26 mouse cellular contexts compared by ENCODE assay signal in the genomic region with DNA sequence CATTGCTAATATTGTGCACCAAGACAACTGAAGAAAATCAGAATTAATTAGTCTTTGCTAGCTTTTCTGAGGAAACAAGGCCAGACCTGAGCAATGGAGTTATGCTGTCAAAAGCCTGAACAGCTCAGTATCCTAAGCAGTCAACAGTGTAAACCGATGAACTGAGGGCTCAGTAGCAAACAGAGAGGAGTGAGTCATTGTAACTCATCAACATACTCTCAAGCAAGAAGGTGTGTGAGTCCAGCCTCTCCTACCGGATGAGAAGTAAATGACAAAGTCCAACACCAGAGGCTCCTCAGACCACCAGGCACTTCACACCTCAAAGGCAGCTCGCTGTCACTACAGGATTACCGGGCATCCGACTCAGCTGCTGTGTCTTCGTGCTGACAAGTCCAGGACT. TPM values are rescaled to one million over a fixed set of nuclear protein-coding genes. Genes with fewer than 3 reads are reported as not detected.
DNase-seq lines count a peak whose midpoint lies in the region; ATAC-seq and TF ChIP-seq lines count a peak whose summit lies in the region.
"Had no signal": no experiment of that assay in that cellular context is flagged by ENCODE, and none has a peak within 500 bp of the region (broad histone marks: within the 10 kb centered on the region; RNA-seq: fewer than 3 reads in every experiment).

No protein-coding gene starts in this region.

- H3K27me3 ChIP-seq in kidney, postnatal 0 days (ENCODE audit: insufficient read depth, low read length): no peaks in the 10 kb centered on the region
- H3K27me3 ChIP-seq in stomach, postnatal 0 days (ENCODE audit: control insufficient read depth, insufficient read depth, low read length): no peaks in the 10 kb centered on the region
- H3K27me3 ChIP-seq: forebrain, embryonic 13.5 days; heart, embryonic 13.5 days had no signal

- no peaks in the 10 kb centered on the region for H3K9me3 ChIP-seq in kidney, postnatal 0 days (replicated peaks; ENCODE audit: low read length)
- no peaks in the 10 kb centered on the region for H3K9me3 ChIP-seq in stomach, postnatal 0 days (ENCODE audit: control insufficient read depth, low read length)
- H3K9me3 ChIP-seq: forebrain, embryonic 10.5 days; forebrain, embryonic 13.5 days; heart, embryonic 10.5 days; heart, embryonic 13.5 days had no signal

- TF ChIP-seq EP300 in stomach, postnatal 0 days (optimal IDR thresholded peaks at IDR 0.05): no peak

- H3K36me3 ChIP-seq in kidney, postnatal 0 days (ENCODE audit: insufficient read depth, low read length): peaks cover 52% of the 10 kb centered on the region
- H3K36me3 ChIP-seq in stomach, postnatal 0 days (ENCODE audit: control insufficient read depth, insufficient read depth, low read length): peaks cover 28% of the 10 kb centered on the region; the same call in 1 of the 2 replicates

- H3K4me3 ChIP-seq in kidney, postnatal 0 days (replicated peaks; ENCODE audit: low read depth, low read length): no peak overlapping the region
- no peak overlapping the region for H3K4me3 ChIP-seq in stomach, postnatal 0 days (ENCODE audit: low read depth, low read length)
- H3K4me3 ChIP-seq: forebrain, embryonic 10.5 days; forebrain, embryonic 13.5 days; gastrocnemius, adult 2 months; heart, embryonic 10.5 days; heart, embryonic 13.5 days had no signal

- no peak overlapping the region for H3K4me2 ChIP-seq in kidney, postnatal 0 days (ENCODE audit: low read length)
- H3K4me2 ChIP-seq in stomach, postnatal 0 days (replicated peaks; ENCODE audit: low read depth): no peak overlapping the region
- H3K4me2 ChIP-seq: forebrain, embryonic 13.5 days; heart, embryonic 13.5 days; hindbrain, embryonic 14.5 days had no signal

- no peak overlapping the region for H3K27ac ChIP-seq in kidney, postnatal 0 days
- H3K27ac ChIP-seq in stomach, postnatal 0 days (replicated peaks): no peak overlapping the region
- H3K27ac ChIP-seq: forebrain, embryonic 10.5 days; forebrain, embryonic 13.5 days; gastrocnemius, adult 2 months; heart, embryonic 10.5 days; heart, embryonic 13.5 days; hindbrain, embryonic 14.5 days; hindbrain, postnatal 0 days had no signal

- no peaks in the 10 kb centered on the region for H3K4me1 ChIP-seq in kidney, postnatal 0 days (replicated peaks; ENCODE audit: insufficient read depth, low read length)
- no peaks in the 10 kb centered on the region for H3K4me1 ChIP-seq in stomach, postnatal 0 days (replicated peaks; ENCODE audit: control insufficient read depth, insufficient read depth)
- H3K4me1 ChIP-seq: heart, embryonic 10.5 days had no signal

- WGBS in kidney, postnatal 0 days: 90% methylated on average over 6 of the region's 6 CpGs
- WGBS in stomach, postnatal 0 days: 86% methylated on average over 6 of the region's 6 CpGs

- no peak overlapping the region for H3K9ac ChIP-seq in kidney, postnatal 0 days (ENCODE audit: low read depth, low read length)
- H3K9ac ChIP-seq in stomach, postnatal 0 days (ENCODE audit: low read length): no peak overlapping the region
- H3K9ac ChIP-seq: forebrain, embryonic 13.5 days; heart, embryonic 13.5 days; hindbrain, embryonic 14.5 days had no signal

- peak; percentile 63 for ATAC-seq in kidney, postnatal 0 days (replicated peaks; ENCODE audit: low FRiP score, low read depth)
- ATAC-seq in stomach, postnatal 0 days (ENCODE audit: low FRiP score, low TSS enrichment): peak; percentile 71
- ATAC-seq: activated CD4-positive, CD25-positive, alpha-beta regulatory T cell, adult 4 months; forebrain, embryonic 13.5 days; forebrain, embryonic 16.5 days; hindbrain, postnatal 0 days; inflammation-experienced regulatory T-cells, adult 6 months had no signal

- no peak for DNase-seq in kidney, postnatal 0 days (ENCODE audit: low spot score)
- DNase-seq in kidney, postnatal 25 days: no peak
- peak; percentile 34 for DNase-seq in R1 (ENCODE audit: low read depth, low spot score)
- no peak for DNase-seq in stomach, postnatal 0 days (ENCODE audit: low spot score)
- DNase-seq in frontal cortex, postnatal 10 days (ENCODE audit: low spot score in 2 of 2): no peak
- no peak for DNase-seq in cerebellum, adult 11 months
- DNase-seq: adrenal gland, adult 8-10 months; adrenal gland, postnatal 25 days; B cell, adult 2 months; cerebellum, adult 18-20 months; cerebellum, adult 9-10 months; cerebellum, postnatal 14 days; gastrocnemius, adult 2 months; gastrocnemius, postnatal 25 days; heart, adult 18-20 months; heart, postnatal 14 days; heart, postnatal 4 days had no signal

- no peak for TF ChIP-seq CTCF in kidney, postnatal 0 days (IDR thresholded peaks at IDR 0.05; ENCODE audit: low read depth)
- no peak for TF ChIP-seq CTCF in stomach, postnatal 0 days (IDR thresholded peaks at IDR 0.05; ENCODE audit: low read depth)

RNA-seq across cellular contexts. Expression of gene Cdk1, which starts 12.7 kb away (rescaled TPM):
- 230 and 245 TPM in 2 replicates for polyA plus RNA-seq in kidney, postnatal 0 days (2015; fragmentation: Nextera tagmentation; extraction: Ambion mirVana)
- polyA plus RNA-seq in stomach, postnatal 0 days (2015; fragmentation: Nextera tagmentation; extraction: Ambion mirVana): 104 and 147 TPM in 2 replicates

RNA-seq across cellular contexts. Expression of gene Ank3, which starts 58.6 kb away (rescaled TPM):
- polyA plus RNA-seq in kidney, postnatal 0 days (2015; fragmentation: Nextera tagmentation; extraction: Ambion mirVana): 48.8 and 52.4 TPM in 2 replicates
- 16.0 and 16.8 TPM in 2 replicates for polyA plus RNA-seq in stomach, postnatal 0 days (2015; fragmentation: Nextera tagmentation; extraction: Ambion mirVana)
